Mouse (Mus musculus) intestine, postnatal 0 days (tissue): ENCODE results near the gene Metap1. TPM values are rescaled to one million over a fixed set of nuclear protein-coding genes. Genes with fewer than 3 reads are reported as not detected.
A peak's percentile ranks its signal among the peaks of the same experiment; 100 is the strongest.

Experiments
- ATAC-seq: fragments of 200-750 bp; cut with Nextera tagmentation; 2 replicates; pipeline ENCODE4 v1.8.0; 2017; ENCODE audit warnings: mild to moderate bottlenecking, moderate TSS enrichment, moderate library complexity
- H3K27ac ChIP-seq: fragments of 300-500 bp; sonication (generic); 2 replicates; pipeline ENCODE4 v1.5.1; 2014; ENCODE audit warnings: mild to moderate bottlenecking, low read depth, low read length, moderate library complexity
- H3K27me3 ChIP-seq: fragments of 300-500 bp; sonication (generic); replicated peaks from 2 replicates; pipeline ENCODE4 v1.6.1; 2014; ENCODE audit warnings: low read length, mixed read lengths; ENCODE audit not compliant: control insufficient read depth, insufficient read depth
- H3K36me3 ChIP-seq: fragments of 300-500 bp; sonication (generic); 2 replicates; pipeline ENCODE4 v1.6.1; 2014; ENCODE audit warnings: mild to moderate bottlenecking, moderate library complexity; ENCODE audit not compliant: control insufficient read depth, insufficient read depth
- H3K4me1 ChIP-seq: fragments of 300-500 bp; sonication (generic); replicated peaks from 2 replicates; pipeline ENCODE4 v1.6.1; 2014; ENCODE audit warnings: antibody characterized with exemption, low read length, mixed read lengths; ENCODE audit not compliant: control insufficient read depth, insufficient read depth
- H3K4me2 ChIP-seq: fragments of 300-500 bp; sonication (generic); replicated peaks from 2 replicates; pipeline ENCODE4 v1.6.1; 2014; ENCODE audit warnings: low read depth, mild to moderate bottlenecking, moderate library complexity
- H3K4me3 ChIP-seq: fragments of 300-500 bp; sonication (generic); 2 replicates; pipeline ENCODE4 v1.5.1; 2014; ENCODE audit warnings: low read depth, low read length
- H3K9ac ChIP-seq: fragments of 300-500 bp; sonication (generic); 2 replicates; pipeline ENCODE4 v1.6.1; 2014; ENCODE audit warnings: mild to moderate bottlenecking, low read depth, low read length
- H3K9me3 ChIP-seq: fragments of 300-500 bp; sonication (generic); 2 replicates; pipeline ENCODE4 v1.6.1; 2016; ENCODE audit warnings: mixed run types; ENCODE audit not compliant: control insufficient read depth
- CTCF ChIP-seq: sonication (generic); IDR thresholded peaks from 2 replicates; pipeline ENCODE4 v1.5.1; 2016; ENCODE audit warnings: low read depth, mild to moderate bottlenecking, control low read depth, antibody characterized with exemption, moderate library complexity
- WGBS: fragments of 180-500 bp; shearing (Covaris S2); extraction: QIAGEN DNeasy Blood & Tissue Kit; methylation state at CpG from one replicate; pipeline ENCODE4 v1.1.7; 2014; 5-methylcytosine and 5-hydroxymethylcytosine counted together
- polyA plus RNA-seq: library from polyadenylated mRNA; unstranded; fragments of >200 nt; fragmentation: Nextera tagmentation; extraction: Ambion mirVana; gene quantifications from 2 replicates; pipeline ENCODE4 v1.2.1, GENCODE M21; 2015

The Metap1 gene
- polyA plus RNA-seq, 1 experiment from 2014 or later, result 29.6 TPM

GRCm38 (mm10) chr3:138493668-138494067 lies 4.4 kb upstream of the Metap1 start:
- Histone ChIP-seq H3K4me3 (no peak overlapping the region), H3K27me3 (no peaks in the 10 kb centered on the region), H3K36me3 (no peaks in the 10 kb centered on the region), H3K27ac (no peak overlapping the region), H3K4me2 (no peak overlapping the region), H3K4me1 (no peaks in the 10 kb centered on the region), H3K9me3 (no peaks in the 10 kb centered on the region), H3K9ac (no peak overlapping the region)
- 0 out of 2 replicates have a peak, but pooled peaks have one; percentile 12 for TF ChIP-seq CTCF
- ATAC-seq, result no peak
- 82% methylated on average over 3 of the region's 3 CpGs for WGBS

DNA sequence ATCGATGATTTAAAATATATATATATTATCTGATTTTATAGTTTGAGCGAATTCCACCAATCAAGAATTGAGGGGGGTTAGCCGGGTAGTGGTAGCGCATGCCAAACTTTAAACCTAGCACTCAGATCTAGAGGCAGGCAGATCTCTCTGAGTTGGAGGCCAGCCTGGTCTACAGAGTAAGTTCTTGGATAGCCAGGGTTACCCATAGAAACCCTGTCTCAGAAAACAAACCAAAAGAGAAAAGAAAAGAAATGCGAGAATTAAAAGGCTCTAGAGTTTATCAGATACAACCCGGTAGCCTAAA lies 671 bp upstream of the Metap1 start:
- no peaks in the 10 kb centered on the region for H3K27me3 ChIP-seq
- no peaks in the 10 kb centered on the region for H3K4me1 ChIP-seq
- H3K9me3 ChIP-seq, result no peaks in the 10 kb centered on the region
- no peaks in the 10 kb centered on the region for H3K36me3 ChIP-seq
- peak overlapping the region; percentile 96 for H3K4me3 ChIP-seq
- peak overlapping the region; percentile 84 for H3K4me2 ChIP-seq
- H3K9ac ChIP-seq, result peak overlapping the region; percentile 37; the same call in 1 of the 2 replicates
- ATAC-seq, result no peak
- WGBS, result 15% methylated on average over 6 of the region's 6 CpGs
- no peak for TF ChIP-seq CTCF
- H3K27ac ChIP-seq, result no peak overlapping the region

GRCm38 (mm10) chr3:138488584-138489326 lies 560 bp downstream of the Metap1 start:
- H3K36me3 ChIP-seq, result 0 out of 2 replicates have a peak, but pooled peaks cover 5% of the 10 kb centered on the region
- whole genome bisulfite sequencing, result under 1% methylated on average over 47 of the region's 61 CpGs
- no peak for TF ChIP-seq CTCF
- no peaks in the 10 kb centered on the region; the same call in 1 of the 2 replicates for H3K4me1 ChIP-seq
- no peaks in the 10 kb centered on the region for H3K9me3 ChIP-seq
- peak overlapping the region; percentile 84 for H3K4me2 ChIP-seq
- peak; percentile 72 for ATAC-seq
- peak overlapping the region; percentile 96 for H3K4me3 ChIP-seq
- H3K9ac ChIP-seq, result peak overlapping the region; percentile 86
- no peaks in the 10 kb centered on the region for H3K27me3 ChIP-seq
- H3K27ac ChIP-seq, result peak overlapping the region; percentile 73

DNA sequence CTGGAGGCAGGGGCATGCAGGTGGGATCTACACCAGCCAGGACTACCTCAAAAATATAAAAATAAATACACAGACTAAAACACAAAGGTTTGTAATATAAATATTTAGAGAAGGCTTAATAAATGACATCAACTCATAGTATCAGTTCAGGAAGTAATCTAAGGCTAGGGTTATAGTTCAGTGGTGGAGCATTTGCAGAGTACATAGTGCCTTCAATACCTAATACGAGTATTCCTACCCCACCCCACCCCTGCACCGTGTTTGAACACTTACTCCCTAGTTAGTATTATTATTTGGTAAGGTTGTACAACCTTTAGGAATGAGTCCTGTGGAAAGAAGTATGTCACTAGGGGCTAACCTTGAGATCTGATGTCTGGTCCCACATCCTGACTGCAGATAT lies 6.1 kb downstream of the Metap1 start:
- H3K4me1 ChIP-seq, result no peaks in the 10 kb centered on the region; the same call in 1 of the 2 replicates
- no peak overlapping the region for H3K4me2 ChIP-seq
- H3K4me3 ChIP-seq, result no peak overlapping the region
- no peak for TF ChIP-seq CTCF
- H3K9me3 ChIP-seq, result no peaks in the 10 kb centered on the region
- WGBS, result 35% methylated on average over 2 of the region's 2 CpGs
- no peak for ATAC-seq
- peaks cover 20% of the 10 kb centered on the region for H3K36me3 ChIP-seq
- no peak overlapping the region for H3K27ac ChIP-seq
- H3K27me3 ChIP-seq, result no peaks in the 10 kb centered on the region
- no peak overlapping the region for H3K9ac ChIP-seq

DNA sequence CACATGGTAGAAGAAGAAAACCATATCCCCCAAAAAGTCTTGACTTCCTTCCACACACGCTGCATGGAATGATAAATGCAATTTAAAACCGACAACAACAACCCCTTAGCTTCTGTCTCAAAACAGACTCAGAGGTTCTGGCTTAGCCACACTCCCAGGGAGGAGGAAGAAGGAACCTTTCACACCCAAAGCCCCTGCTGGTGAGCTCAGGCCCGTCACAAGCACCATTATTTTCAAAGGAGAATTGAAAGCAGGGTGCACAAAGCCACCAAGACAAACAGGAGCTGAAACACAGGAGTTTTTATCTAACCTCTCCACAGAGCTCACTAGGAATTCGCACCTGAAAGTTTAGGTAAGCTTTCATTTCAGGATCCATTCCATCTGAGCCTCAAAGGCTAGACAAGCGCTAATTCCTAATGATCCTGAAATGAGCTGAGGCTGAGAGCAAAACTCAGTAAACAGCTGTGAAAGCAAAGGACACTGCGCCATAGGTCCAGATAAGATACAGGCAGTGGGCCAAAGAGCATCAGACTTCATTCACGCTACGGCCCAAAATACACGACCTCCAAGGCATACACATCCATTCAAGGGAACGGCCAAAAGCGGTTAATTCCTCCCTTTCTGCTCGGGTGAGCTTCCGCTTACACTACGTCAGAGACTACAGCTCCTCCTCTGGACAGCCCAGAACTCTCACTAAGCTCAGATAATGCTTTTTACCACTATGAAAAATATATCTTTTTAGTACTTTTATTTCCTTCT lies 7.6 kb downstream of the Metap1 start:
- Histone ChIP-seq H3K4me3 (no peak overlapping the region), H3K4me2 (no peak overlapping the region), H3K27me3 (no peaks in the 10 kb centered on the region), H3K36me3 (peaks cover 20% of the 10 kb centered on the region), H3K4me1 (no peaks in the 10 kb centered on the region; the same call in 1 of the 2 replicates), H3K27ac (peak overlapping the region; percentile 2; the same call in 1 of the 2 replicates), H3K9me3 (no peaks in the 10 kb centered on the region), H3K9ac (no peak overlapping the region)
- 58% methylated on average over 14 of the region's 14 CpGs for WGBS
- no peak for TF ChIP-seq CTCF
- ATAC-seq, result no peak

GRCm38 (mm10) chr3:138479489-138479888 lies 9.8 kb downstream of the Metap1 start:
- peaks cover 19% of the 10 kb centered on the region for H3K36me3 ChIP-seq
- no peak for ATAC-seq
- no peaks in the 10 kb centered on the region for H3K9me3 ChIP-seq
- no peak overlapping the region for H3K4me2 ChIP-seq
- H3K4me3 ChIP-seq, result no peak overlapping the region
- H3K27ac ChIP-seq, result no peak overlapping the region
- H3K4me1 ChIP-seq, result no peaks in the 10 kb centered on the region; the same call in 1 of the 2 replicates
- TF ChIP-seq CTCF, result no peak
- H3K9ac ChIP-seq, result no peak overlapping the region
- WGBS, result 97% methylated on average over 8 of the region's 8 CpGs
- H3K27me3 ChIP-seq, result no peaks in the 10 kb centered on the region
